Mouse (Mus musculus) embryonic facial prominence, embryonic 13.5 days (tissue): Measurements from ENCODE around the gene Anp32e. TPM values are rescaled to one million over a fixed set of nuclear protein-coding genes. Genes with fewer than 3 reads are reported as not detected.

Experiments
- ATAC-seq: fragments of 200-750 bp; cut with Nextera tagmentation; 2 replicates; pipeline ENCODE4 v1.8.0; 2017; ENCODE audit warnings: low read depth; ENCODE audit not compliant: insufficient number of reproducible peaks, insufficient read depth, low FRiP score, low TSS enrichment
- H3K27ac ChIP-seq: fragments of 300-500 bp; sonication (generic); 2 replicates; pipeline ENCODE4 v1.5.1; 2015; ENCODE audit warnings: moderate library complexity, mild to moderate bottlenecking, inconsistent platforms
- H3K27me3 ChIP-seq: fragments of 300-500 bp; sonication (generic); 2 replicates; pipeline ENCODE4 v1.6.1; 2015; ENCODE audit warnings: mild to moderate bottlenecking, inconsistent platforms
- H3K36me3 ChIP-seq: fragments of 300-500 bp; sonication (generic); 2 replicates; pipeline ENCODE4 v1.6.1; 2015; ENCODE audit warnings: mild to moderate bottlenecking, inconsistent platforms
- H3K4me1 ChIP-seq: fragments of 300-500 bp; sonication (generic); 2 replicates; pipeline ENCODE4 v1.6.1; 2015; ENCODE audit warnings: inconsistent platforms
- H3K4me2 ChIP-seq: fragments of 300-500 bp; sonication (generic); 2 replicates; pipeline ENCODE4 v1.6.1; 2015; ENCODE audit warnings: moderate library complexity, mild to moderate bottlenecking, inconsistent platforms
- H3K4me3 ChIP-seq: fragments of 300-500 bp; sonication (generic); 2 replicates; pipeline ENCODE4 v1.5.1; 2015; ENCODE audit warnings: mild to moderate bottlenecking, inconsistent platforms
- H3K9ac ChIP-seq: fragments of 300-500 bp; sonication (generic); 2 replicates; pipeline ENCODE4 v1.6.1; 2015; ENCODE audit warnings: mild to moderate bottlenecking, inconsistent platforms
- H3K9me3 ChIP-seq: fragments of 300-500 bp; sonication (generic); 2 replicates; pipeline ENCODE4 v1.6.1; 2016; ENCODE audit warnings: inconsistent platforms
- WGBS: fragments of 180-500 bp; shearing (Covaris S2); methylation state at CpG from one replicate; pipeline ENCODE4 v1.1.7; 2015; ENCODE audit warnings: mixed read lengths; 5-methylcytosine and 5-hydroxymethylcytosine counted together
- polyA plus RNA-seq: library from polyadenylated mRNA; unstranded; fragments of >200 nt; fragmentation: Nextera tagmentation; extraction: Ambion mirVana; gene quantifications from 2 replicates; pipeline ENCODE4 v1.2.1, GENCODE M21; 2015

The Anp32e gene
- polyA plus RNA-seq, 1 experiment from 2014 or later = 251 TPM

- H3K27me3 ChIP-seq = no peaks in the 10 kb centered on the region
- no peak overlapping the region for H3K9ac ChIP-seq
- 77% methylated on average over 12 of the region's 12 CpGs for WGBS
- ATAC-seq = no peak
- H3K4me3 ChIP-seq = no peak overlapping the region
- no peaks in the 10 kb centered on the region for H3K9me3 ChIP-seq
- peaks cover 9% of the 10 kb centered on the region for H3K4me1 ChIP-seq
- no peak overlapping the region for H3K27ac ChIP-seq
- H3K36me3 ChIP-seq = no peaks in the 10 kb centered on the region
- no peak overlapping the region for H3K4me2 ChIP-seq
Observed at GRCm38 (mm10) chr3:95980276-95980970, 51.4 kb downstream of the Anp32e start.

- 90% methylated on average over 4 of the region's 4 CpGs for WGBS
- no peak for ATAC-seq
- H3K4me2 ChIP-seq = no peak overlapping the region
- peaks cover 2% of the 10 kb centered on the region; the same call in 1 of the 2 replicates for H3K36me3 ChIP-seq
- no peaks in the 10 kb centered on the region for H3K9me3 ChIP-seq
- H3K4me3 ChIP-seq = no peak overlapping the region
- H3K27ac ChIP-seq = no peak overlapping the region
- H3K9ac ChIP-seq = no peak overlapping the region
- H3K27me3 ChIP-seq = no peaks in the 10 kb centered on the region
- peaks cover 25% of the 10 kb centered on the region for H3K4me1 ChIP-seq
Observed at GRCm38 (mm10) chr3:95982129-95982528, 53.1 kb downstream of the Anp32e start.

GRCm38 (mm10) chr3:95985209-95986000 lies 56.4 kb downstream of the Anp32e start:
- Histone ChIP-seq H3K36me3 (peaks cover 32% of the 10 kb centered on the region), H3K9ac (peak overlapping the region; percentile 67), H3K4me2 (peak overlapping the region; percentile 58), H3K27me3 (no peaks in the 10 kb centered on the region), H3K9me3 (no peaks in the 10 kb centered on the region), H3K4me1 (peaks cover 33% of the 10 kb centered on the region), H3K4me3 (peak overlapping the region; percentile 28), H3K27ac (peak overlapping the region; percentile 93)
- 2% methylated on average over 12 of the region's 12 CpGs for WGBS
- peak; percentile 95 for ATAC-seq

- WGBS = 2% methylated on average over 21 of the region's 21 CpGs
- Histone ChIP-seq H3K9ac (peak overlapping the region; percentile 67), H3K4me1 (peaks cover 33% of the 10 kb centered on the region), H3K27me3 (no peaks in the 10 kb centered on the region), H3K36me3 (peaks cover 39% of the 10 kb centered on the region), H3K27ac (peak overlapping the region; percentile 93), H3K4me2 (peak overlapping the region; percentile 58), H3K9me3 (no peaks in the 10 kb centered on the region), H3K4me3 (peak overlapping the region; percentile 28)
- 0 out of 2 replicates have a peak, but pooled peaks have one; percentile 1 for ATAC-seq
Observed at GRCm38 (mm10) chr3:95986001-95986622, 57.1 kb downstream of the Anp32e start.

- H3K36me3 ChIP-seq = peaks cover 48% of the 10 kb centered on the region
Observed at GRCm38 (mm10) chr3:95986984-95987383, 57.9 kb downstream of the Anp32e start.

GRCm38 (mm10) chr3:95987386-95988110 lies 58.5 kb downstream of the Anp32e start:
- no peak for ATAC-seq
- Histone ChIP-seq H3K9me3 (no peaks in the 10 kb centered on the region), H3K4me1 (peaks cover 39% of the 10 kb centered on the region), H3K4me2 (no peak overlapping the region), H3K27me3 (no peaks in the 10 kb centered on the region), H3K27ac (peak overlapping the region; percentile 93; the same call in 1 of the 2 replicates), H3K9ac (no peak overlapping the region), H3K36me3 (peaks cover 54% of the 10 kb centered on the region), H3K4me3 (no peak overlapping the region)
- 72% methylated on average over 6 of the region's 6 CpGs for WGBS

More at GRCm38 (mm10) chr3:95986984-95987383, 57.9 kb downstream of the Anp32e start:
- 71% methylated on average over 4 of the region's 4 CpGs for WGBS
- Histone ChIP-seq H3K4me1 (peaks cover 33% of the 10 kb centered on the region), H3K27me3 (no peaks in the 10 kb centered on the region), H3K27ac (peak overlapping the region; percentile 93), H3K9me3 (no peaks in the 10 kb centered on the region), H3K4me3 (no peak overlapping the region), H3K4me2 (no peak overlapping the region), H3K9ac (no peak overlapping the region)
- ATAC-seq = no peak

GRCm38 (mm10) chr3:95988138-95988537 lies 59.1 kb downstream of the Anp32e start:
- H3K4me2 ChIP-seq = no peak overlapping the region
- peaks cover 58% of the 10 kb centered on the region for H3K36me3 ChIP-seq
- H3K9me3 ChIP-seq = no peaks in the 10 kb centered on the region
- ATAC-seq = no peak
- 83% methylated on average over 1 of the region's 1 CpGs for whole genome bisulfite sequencing
- no peak overlapping the region for H3K27ac ChIP-seq
- H3K27me3 ChIP-seq = no peaks in the 10 kb centered on the region
- no peak overlapping the region for H3K4me3 ChIP-seq
- H3K4me1 ChIP-seq = peaks cover 43% of the 10 kb centered on the region
- H3K9ac ChIP-seq = no peak overlapping the region

GRCm38 (mm10) chr3:95988969-95989368 lies 59.9 kb downstream of the Anp32e start:
- no peak overlapping the region for H3K4me2 ChIP-seq
- peak overlapping the region; percentile 27; the same call in 1 of the 2 replicates for H3K9ac ChIP-seq
- H3K4me3 ChIP-seq = no peak overlapping the region
- no peak for ATAC-seq
- no peaks in the 10 kb centered on the region for H3K27me3 ChIP-seq
- 59% methylated on average over 10 of the region's 10 CpGs for WGBS
- peaks cover 58% of the 10 kb centered on the region for H3K36me3 ChIP-seq
- H3K27ac ChIP-seq = 0 out of 2 replicates have a peak overlapping the region, but pooled peaks have one; percentile 7
- H3K9me3 ChIP-seq = no peaks in the 10 kb centered on the region
- H3K4me1 ChIP-seq = peaks cover 51% of the 10 kb centered on the region

- no peak for ATAC-seq
- Histone ChIP-seq H3K4me3 (no peak overlapping the region), H3K9ac (no peak overlapping the region), H3K4me1 (peaks cover 51% of the 10 kb centered on the region), H3K27me3 (no peaks in the 10 kb centered on the region), H3K4me2 (no peak overlapping the region), H3K27ac (0 out of 2 replicates have a peak overlapping the region, but pooled peaks have one; percentile 40), H3K36me3 (peaks cover 58% of the 10 kb centered on the region), H3K9me3 (no peaks in the 10 kb centered on the region)
- WGBS = 83% methylated on average over 12 of the region's 12 CpGs
Observed at GRCm38 (mm10) chr3:95990413-95990941, 61.4 kb downstream of the Anp32e start.

- peak overlapping the region; percentile 80 for H3K4me2 ChIP-seq
- H3K27me3 ChIP-seq = no peaks in the 10 kb centered on the region
- peaks cover 49% of the 10 kb centered on the region for H3K4me1 ChIP-seq
- peak overlapping the region; percentile 80 for H3K4me3 ChIP-seq
- no peaks in the 10 kb centered on the region for H3K9me3 ChIP-seq
- ATAC-seq = no peak
- WGBS = 46% methylated on average over 5 of the region's 5 CpGs
- H3K9ac ChIP-seq = peak overlapping the region; percentile 96
- H3K27ac ChIP-seq = peak overlapping the region; percentile 99; the same call in 1 of the 2 replicates
- H3K36me3 ChIP-seq = peaks cover 49% of the 10 kb centered on the region
Observed at GRCm38 (mm10) chr3:95992990-95993603, 64.1 kb downstream of the Anp32e start.
